Mouse (Mus musculus) forebrain, embryonic 16.5 days (tissue): ENCODE measurements at regions not wholly inside any gene's neighbourhood (a gene's known extent, or its start where the extent isn't known, plus 50 kb on each side); places are given as distances from the start of the nearest gene placed in this dataset.
A peak's percentile ranks its signal among the peaks of the same experiment; 100 is the strongest.

ENCODE experiments used
- ATAC-seq: fragments of 200-750 bp; cut with Nextera tagmentation; 2 replicates; pipeline ENCODE4 v1.8.0; 2017; ENCODE audit warnings: mild to moderate bottlenecking, moderate library complexity
- H3K27ac ChIP-seq: fragments of 300-500 bp; sonication (generic); 2 replicates; pipeline ENCODE4 v1.5.1; 2014; ENCODE audit warnings: low read length, control low read depth
- H3K27me3 ChIP-seq: fragments of 300-500 bp; sonication (generic); replicated peaks from 2 replicates; pipeline ENCODE4 v1.6.1; 2014; ENCODE audit warnings: low read length; ENCODE audit not compliant: control insufficient read depth, insufficient read depth
- H3K36me3 ChIP-seq: fragments of 300-500 bp; sonication (generic); 2 replicates; pipeline ENCODE4 v1.6.1; 2014; ENCODE audit not compliant: control insufficient read depth, insufficient read depth
- H3K4me1 ChIP-seq: fragments of 300-500 bp; sonication (generic); replicated peaks from 2 replicates; pipeline ENCODE4 v1.6.1; 2014; ENCODE audit warnings: low read length; ENCODE audit not compliant: control insufficient read depth, insufficient read depth
- H3K4me2 ChIP-seq: fragments of 300-500 bp; sonication (generic); 2 replicates; pipeline ENCODE4 v1.6.1; 2014; ENCODE audit warnings: mild to moderate bottlenecking, low read length, control low read depth
- H3K4me3 ChIP-seq: fragments of 300-500 bp; sonication (generic); replicated peaks from 2 replicates; pipeline ENCODE4 v1.5.1; 2014; ENCODE audit warnings: mild to moderate bottlenecking, low read length, control low read depth
- H3K9ac ChIP-seq: fragments of 300-500 bp; sonication (generic); replicated peaks from 2 replicates; pipeline ENCODE4 v1.6.1; 2014; ENCODE audit warnings: low read depth, low read length, control low read depth
- H3K9me3 ChIP-seq: fragments of 300-500 bp; sonication (generic); 2 replicates; pipeline ENCODE4 v1.6.1; 2016; ENCODE audit warnings: low read length; ENCODE audit not compliant: control insufficient read depth
- WGBS: fragments of 180-500 bp; shearing (Covaris S2); extraction: QIAGEN DNeasy Blood & Tissue Kit; methylation state at CpG from one replicate; pipeline ENCODE4 v1.1.7; 2014; 5-methylcytosine and 5-hydroxymethylcytosine counted together

- Histone ChIP-seq H3K4me3 (no peak overlapping the region), H3K27ac (no peak overlapping the region), H3K4me2 (no peak overlapping the region), H3K27me3 (no peaks in the 10 kb centered on the region), H3K36me3 (no peaks in the 10 kb centered on the region), H3K9me3 (no peaks in the 10 kb centered on the region), H3K4me1 (no peaks in the 10 kb centered on the region), H3K9ac (no peak overlapping the region)
- ATAC-seq: no peak
- 86% methylated on average over 2 of the region's 2 CpGs for WGBS
Observed at GRCm38 (mm10) chr3:149476151-149476550, 485.8 kb upstream of the Adgrl2 start.

- WGBS: 91% methylated on average over 5 of the region's 5 CpGs
- no peak for ATAC-seq
- no peaks in the 10 kb centered on the region for H3K4me1 ChIP-seq
- H3K9me3 ChIP-seq: no peaks in the 10 kb centered on the region
- H3K4me2 ChIP-seq: no peak overlapping the region
- no peaks in the 10 kb centered on the region for H3K27me3 ChIP-seq
- H3K36me3 ChIP-seq: no peaks in the 10 kb centered on the region
- no peak overlapping the region for H3K27ac ChIP-seq
- no peak overlapping the region for H3K9ac ChIP-seq
- H3K4me3 ChIP-seq: no peak overlapping the region
Observed at GRCm38 (mm10) chr3:149466973-149467372, 476.6 kb upstream of the Adgrl2 start.

GRCm38 (mm10) chr3:149464603-149465002, 474.2 kb upstream of the Adgrl2 start:
- Histone ChIP-seq H3K4me2 (no peak overlapping the region), H3K27ac (no peak overlapping the region), H3K4me3 (no peak overlapping the region), H3K9ac (no peak overlapping the region), H3K27me3 (no peaks in the 10 kb centered on the region), H3K4me1 (no peaks in the 10 kb centered on the region), H3K9me3 (no peaks in the 10 kb centered on the region), H3K36me3 (no peaks in the 10 kb centered on the region)
- WGBS: 95% methylated on average over 5 of the region's 5 CpGs
- ATAC-seq: no peak

- no peaks in the 10 kb centered on the region for H3K9me3 ChIP-seq
- no peak for ATAC-seq
- H3K27ac ChIP-seq: no peak overlapping the region
- 53% methylated on average over 2 of the region's 2 CpGs for WGBS
- H3K4me2 ChIP-seq: no peak overlapping the region
- no peak overlapping the region for H3K4me3 ChIP-seq
- no peaks in the 10 kb centered on the region for H3K36me3 ChIP-seq
- H3K9ac ChIP-seq: no peak overlapping the region
- no peaks in the 10 kb centered on the region for H3K27me3 ChIP-seq
- no peaks in the 10 kb centered on the region for H3K4me1 ChIP-seq
Observed at GRCm38 (mm10) chr3:149462121-149462541, 471.8 kb upstream of the Adgrl2 start.

- no peak for ATAC-seq
- Histone ChIP-seq H3K36me3 (no peaks in the 10 kb centered on the region), H3K9me3 (no peaks in the 10 kb centered on the region), H3K4me2 (no peak overlapping the region), H3K27me3 (no peaks in the 10 kb centered on the region), H3K4me1 (no peaks in the 10 kb centered on the region), H3K4me3 (no peak overlapping the region), H3K9ac (no peak overlapping the region), H3K27ac (no peak overlapping the region)
- WGBS: 89% methylated on average over 2 of the region's 2 CpGs
Observed at GRCm38 (mm10) chr3:149461613-149462012, 471.3 kb upstream of the Adgrl2 start.

- Histone ChIP-seq H3K27ac (no peak overlapping the region), H3K36me3 (no peaks in the 10 kb centered on the region), H3K9me3 (no peaks in the 10 kb centered on the region), H3K4me3 (no peak overlapping the region), H3K9ac (no peak overlapping the region), H3K27me3 (no peaks in the 10 kb centered on the region), H3K4me2 (no peak overlapping the region), H3K4me1 (peaks cover 6% of the 10 kb centered on the region; the same call in 1 of the 2 replicates)
- no peak for ATAC-seq
- 50% methylated on average over 3 of the region's 3 CpGs for WGBS
Observed at GRCm38 (mm10) chr3:149449376-149449775, 459.0 kb upstream of the Adgrl2 start.

GRCm38 (mm10) chr3:149445991-149446564, 455.7 kb upstream of the Adgrl2 start:
- no peak for ATAC-seq
- no peak overlapping the region for H3K4me2 ChIP-seq
- 79% methylated on average over 6 of the region's 6 CpGs for WGBS

GRCm38 (mm10) chr3:149444854-149445577, 454.7 kb upstream of the Adgrl2 start:
- Histone ChIP-seq H3K4me1 (peaks cover 6% of the 10 kb centered on the region; the same call in 1 of the 2 replicates), H3K9me3 (no peaks in the 10 kb centered on the region)
- peak; percentile 94 for ATAC-seq

More at GRCm38 (mm10) chr3:149445991-149446564, 455.7 kb upstream of the Adgrl2 start:
- H3K4me1 ChIP-seq: peaks cover 6% of the 10 kb centered on the region; the same call in 1 of the 2 replicates
- H3K9ac ChIP-seq: no peak overlapping the region
- H3K27me3 ChIP-seq: no peaks in the 10 kb centered on the region
- H3K9me3 ChIP-seq: no peaks in the 10 kb centered on the region
- no peak overlapping the region for H3K27ac ChIP-seq
- no peak overlapping the region for H3K4me3 ChIP-seq
- H3K36me3 ChIP-seq: no peaks in the 10 kb centered on the region

GRCm38 (mm10) chr3:149444377-149444776, 454.0 kb upstream of the Adgrl2 start:
- WGBS: 33% methylated on average over 8 of the region's 8 CpGs
- Histone ChIP-seq H3K9me3 (no peaks in the 10 kb centered on the region), H3K9ac (0 out of 2 replicates have a peak overlapping the region, but pooled peaks have one; percentile 29), H3K4me1 (peaks cover 6% of the 10 kb centered on the region; the same call in 1 of the 2 replicates), H3K4me3 (peak overlapping the region; percentile 35), H3K27me3 (no peaks in the 10 kb centered on the region), H3K27ac (no peak overlapping the region), H3K4me2 (peak overlapping the region; percentile 55), H3K36me3 (no peaks in the 10 kb centered on the region)
- ATAC-seq: no peak

More at GRCm38 (mm10) chr3:149444854-149445577, 454.7 kb upstream of the Adgrl2 start:
- Histone ChIP-seq H3K9ac (peak overlapping the region; percentile 27), H3K36me3 (no peaks in the 10 kb centered on the region), H3K4me3 (peak overlapping the region; percentile 35), H3K4me2 (peak overlapping the region; percentile 55), H3K27ac (0 out of 2 replicates have a peak overlapping the region, but pooled peaks have one; percentile 9), H3K27me3 (no peaks in the 10 kb centered on the region)
- WGBS: 5% methylated on average over 15 of the region's 15 CpGs
